Mouse (Mus musculus) cortical plate, adult 2 months (tissue): ENCODE results near the gene Bcl2l12. TPM values are rescaled to one million over a fixed set of nuclear protein-coding genes. Genes with fewer than 3 reads are reported as not detected.

ENCODE experiments used
- H3K27ac ChIP-seq: fragments of 200-500 bp; 2 replicates; pipeline ENCODE4 v1.5.1; 2012; ENCODE audit warnings: low read length, control low read depth, inconsistent platforms; ENCODE audit not compliant: insufficient read depth
- H3K4me1 ChIP-seq: fragments of 200-500 bp; 2 replicates; pipeline ENCODE4 v1.6.1; 2011; ENCODE audit warnings: low read length; ENCODE audit not compliant: control insufficient read depth, insufficient read depth
- H3K4me3 ChIP-seq: fragments of 200-500 bp; 2 replicates; pipeline ENCODE4 v1.5.1; 2011; ENCODE audit warnings: mild to moderate bottlenecking, low read length, control low read depth; ENCODE audit not compliant: insufficient read depth
- CTCF ChIP-seq: fragments of 200-500 bp; IDR thresholded peaks from 2 replicates; pipeline ENCODE4 v1.5.1; 2011; ENCODE audit warnings: mild to moderate bottlenecking, control low read depth, low read length; ENCODE audit not compliant: insufficient read depth; ENCODE audit errors: extremely low read depth
- POLR2A ChIP-seq: fragments of 200-500 bp; IDR thresholded peaks from 2 replicates; pipeline ENCODE4 v1.6.1; 2011; ENCODE audit warnings: mild to moderate bottlenecking, low read length, control low read depth; ENCODE audit not compliant: insufficient read depth; ENCODE audit errors: extremely low read depth
- polyA plus RNA-seq: library from polyadenylated mRNA; depleted of rRNA; stranded (reverse); fragments of >200 nt; gene quantifications from 2 replicates; pipeline ENCODE4 v1.2.3, GENCODE M21; 2012

The Bcl2l12 gene
- polyA plus RNA-seq, 1 experiment: 6.2 TPM

DNA sequence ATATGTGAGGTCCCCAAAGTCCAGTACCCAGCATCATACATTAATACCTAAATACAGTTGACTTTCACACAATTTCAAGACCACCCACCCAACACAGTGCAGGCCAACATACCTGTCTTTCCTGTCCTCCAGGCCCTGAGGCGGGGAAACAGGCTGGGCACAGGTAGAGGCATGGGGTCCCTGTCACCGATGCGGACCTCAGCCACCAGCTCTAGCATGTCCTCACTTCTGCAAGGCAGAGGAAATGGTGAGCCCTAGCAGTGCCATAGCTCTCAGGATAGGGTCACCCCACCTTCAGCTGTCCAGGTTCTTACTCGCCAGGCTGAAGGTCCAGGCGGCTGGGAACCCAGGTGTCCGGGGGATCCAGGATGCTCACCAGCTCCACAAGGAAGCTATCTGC lies 13.5 kb upstream of the Bcl2l12 start:
- Histone ChIP-seq H3K4me3 (no peak overlapping the region), H3K27ac (no peak overlapping the region), H3K4me1 (no peaks in the 10 kb centered on the region; the same call in 1 of the 2 replicates)
- no peak for TF ChIP-seq POLR2A
- TF ChIP-seq CTCF: no peak

DNA sequence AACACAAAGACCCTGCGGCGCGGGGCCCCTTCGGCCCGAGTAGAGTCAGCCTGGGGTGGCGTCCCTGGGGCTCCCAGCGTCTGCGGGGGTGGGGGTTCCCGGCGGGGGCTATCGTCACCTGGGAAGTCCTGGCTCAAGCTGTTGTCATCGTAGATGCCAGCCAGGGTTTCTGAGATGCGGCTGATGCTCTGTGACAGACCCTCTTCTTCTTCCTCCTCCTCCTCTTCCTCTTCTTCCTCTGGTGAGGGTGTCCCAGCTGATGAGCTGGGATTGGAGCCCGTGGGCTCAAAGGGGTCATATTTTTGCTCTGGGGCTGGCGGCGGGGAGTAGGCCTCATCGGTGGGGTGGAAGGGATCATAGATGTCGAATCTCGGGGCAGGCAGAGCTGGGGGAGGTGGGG lies 9.9 kb upstream of the Bcl2l12 start:
- TF ChIP-seq POLR2A (no peak), CTCF (no peak)
- H3K27ac ChIP-seq: no peak overlapping the region

GRCm38 (mm10) chr7:45007846-45008245 lies 9.3 kb upstream of the Bcl2l12 start:
- H3K4me3 ChIP-seq: no peak overlapping the region
- TF ChIP-seq CTCF: no peak
- TF ChIP-seq POLR2A: no peak
- no peak overlapping the region for H3K27ac ChIP-seq

More for the DNA sequence above, 9.9 kb upstream of the Bcl2l12 start:
- no peak overlapping the region for H3K4me3 ChIP-seq
- H3K4me1 ChIP-seq: no peaks in the 10 kb centered on the region

GRCm38 (mm10) chr7:45007141-45007540 lies 8.6 kb upstream of the Bcl2l12 start:
- Histone ChIP-seq H3K4me1 (no peaks in the 10 kb centered on the region), H3K4me3 (no peak overlapping the region), H3K27ac (no peak overlapping the region)
- TF ChIP-seq POLR2A: no peak
- no peak for TF ChIP-seq CTCF

More at GRCm38 (mm10) chr7:45007846-45008245, 9.3 kb upstream of the Bcl2l12 start:
- H3K4me1 ChIP-seq: no peaks in the 10 kb centered on the region

DNA sequence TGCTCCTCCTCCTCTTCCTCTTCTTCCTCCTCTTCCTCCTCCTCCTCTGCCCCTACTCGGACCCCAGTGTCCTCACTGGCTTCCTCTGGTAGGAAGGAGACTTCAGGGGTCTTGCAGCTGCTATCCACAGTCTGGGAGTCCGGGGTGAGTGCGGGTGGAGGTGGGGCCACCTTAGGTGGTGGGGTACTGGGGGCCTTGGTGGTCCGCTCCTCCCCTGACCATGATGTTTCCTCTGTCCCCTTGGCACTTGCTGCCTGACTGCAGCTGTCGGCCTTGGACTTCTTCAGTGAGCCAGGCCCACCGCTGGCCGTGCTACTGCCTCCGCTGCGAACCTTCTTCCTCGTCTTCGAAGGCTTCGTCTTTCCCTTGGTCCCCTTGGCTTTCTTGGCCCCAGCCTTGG lies 8.0 kb upstream of the Bcl2l12 start:
- no peaks in the 10 kb centered on the region for H3K4me1 ChIP-seq
- TF ChIP-seq CTCF: no peak
- no peak for TF ChIP-seq POLR2A
- no peak overlapping the region for H3K27ac ChIP-seq
- no peak overlapping the region for H3K4me3 ChIP-seq

- Histone ChIP-seq H3K4me1 (no peaks in the 10 kb centered on the region), H3K27ac (no peak overlapping the region), H3K4me3 (no peak overlapping the region)
- no peak for TF ChIP-seq POLR2A
- no peak for TF ChIP-seq CTCF
These were observed 6.9 kb upstream of the Bcl2l12 start for GRCm38 (mm10) chr7:45005321-45005992.

- no peak overlapping the region for H3K27ac ChIP-seq
- no peak for TF ChIP-seq POLR2A
- no peak for TF ChIP-seq CTCF
- no peaks in the 10 kb centered on the region for H3K4me1 ChIP-seq
- no peak overlapping the region for H3K4me3 ChIP-seq
These were observed 6.0 kb upstream of the Bcl2l12 start for GRCm38 (mm10) chr7:45004546-45004945.

GRCm38 (mm10) chr7:45002440-45002839 lies 3.9 kb upstream of the Bcl2l12 start:
- H3K27ac ChIP-seq: no peak overlapping the region

DNA sequence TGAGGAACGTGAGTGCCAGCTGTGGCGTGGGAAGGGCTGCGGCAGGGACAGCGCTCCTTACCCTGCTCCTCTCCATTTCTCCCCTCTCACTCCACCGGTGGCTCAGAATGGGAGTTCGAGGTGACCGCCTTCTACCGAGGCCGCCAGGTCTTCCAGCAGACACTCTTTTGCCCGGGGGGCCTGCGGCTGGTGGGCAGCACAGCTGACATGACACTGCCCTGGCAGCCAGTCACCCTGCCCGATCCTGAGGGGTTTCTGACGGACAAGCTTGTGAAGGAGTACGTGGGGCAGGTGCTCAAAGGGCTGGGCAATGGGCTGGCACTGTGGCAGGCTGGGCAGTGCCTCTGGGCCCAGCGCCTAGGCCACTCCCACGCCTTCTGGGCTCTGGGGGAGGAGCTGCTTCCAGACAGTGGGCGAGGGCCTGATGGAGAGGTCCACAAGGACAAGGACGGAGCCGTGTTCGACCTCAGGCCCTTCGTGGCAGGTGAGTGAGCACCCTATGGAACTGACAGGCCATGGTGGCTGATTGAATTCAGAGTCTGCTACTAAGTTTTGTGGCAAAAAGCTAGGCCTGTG lies 2.1 kb upstream of the Bcl2l12 start:
- TF ChIP-seq CTCF (no peak), POLR2A (no peak)
- Histone ChIP-seq H3K4me1 (no peaks in the 10 kb centered on the region), H3K4me3 (no peak overlapping the region), H3K27ac (no peak overlapping the region)

More at GRCm38 (mm10) chr7:45002440-45002839, 3.9 kb upstream of the Bcl2l12 start:
- Histone ChIP-seq H3K4me1 (no peaks in the 10 kb centered on the region), H3K4me3 (no peak overlapping the region)
- TF ChIP-seq POLR2A (no peak), CTCF (no peak)

- no peaks in the 10 kb centered on the region for H3K4me1 ChIP-seq
- H3K4me3 ChIP-seq: no peak overlapping the region
- TF ChIP-seq POLR2A (no peak), CTCF (no peak)
- H3K27ac ChIP-seq: no peak overlapping the region
These were observed 1.2 kb upstream of the Bcl2l12 start for GRCm38 (mm10) chr7:44999753-45000152.
